Mouse (Mus musculus): ENCODE measurements around the gene Ina.

DNA sequence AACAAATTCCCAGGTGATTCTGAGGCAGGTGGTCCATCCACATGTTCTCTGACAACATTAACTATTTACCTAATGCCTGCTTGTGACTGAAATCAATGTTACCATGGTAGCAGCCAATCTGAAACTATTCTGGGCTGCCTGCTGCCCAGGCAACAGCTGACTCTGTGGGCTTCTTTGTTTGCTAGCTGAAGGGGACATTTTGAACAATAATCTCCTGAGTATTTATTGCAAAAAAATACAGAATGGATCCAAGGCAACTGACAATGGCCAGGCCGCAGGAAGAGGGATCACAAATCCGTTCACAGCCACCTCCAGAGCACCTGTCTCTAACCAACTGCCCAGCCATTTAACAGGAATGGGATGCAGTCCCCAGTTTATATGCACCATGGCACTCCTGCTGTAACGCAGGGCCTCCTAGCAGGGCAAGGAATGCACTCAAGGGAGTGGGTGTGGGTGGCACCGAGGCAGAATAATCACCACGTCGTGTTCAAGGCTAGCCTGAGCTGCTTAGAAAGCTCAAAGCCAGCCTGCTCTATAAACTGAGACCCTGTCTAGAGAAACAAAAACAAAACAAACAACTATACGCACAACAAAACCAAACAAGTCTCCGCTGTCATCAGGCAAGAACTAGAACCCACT is 43.3 kb upstream of the Ina start:
- TF ChIP-seq CTCF (IDR thresholded peaks at IDR 0.05; ENCODE audit: low read depth, low read length), result no peak
- no peak for TF ChIP-seq GATA1 (IDR thresholded peaks at IDR 0.05; ENCODE audit: borderline replicate concordance, low read length)
- no peak for TF ChIP-seq TAL1 (conservative IDR thresholded peaks at IDR 0.05; ENCODE audit: low read depth, low read length)
- no peak for TF ChIP-seq GATA2 (IDR thresholded peaks at IDR 0.05; ENCODE audit: borderline replicate concordance, low read depth, low read length)
- TF ChIP-seq POLR2AphosphoS5 (IDR thresholded peaks at IDR 0.05; ENCODE audit: insufficient replicate concordance, low read depth, low read length), result no peak

All from G1E (cell line).